ENCODE assay signal across 10 mouse cellular contexts in genomic region chr13:21852215-21852945, GRCm38 (mm10). TPM values are rescaled to one million over a fixed set of nuclear protein-coding genes. Genes with fewer than 3 reads are reported as not detected.
DNase-seq lines count a peak whose midpoint lies in the region; ATAC-seq and TF ChIP-seq lines count a peak whose summit lies in the region.
"Had no signal": no experiment of that assay in that cellular context is flagged by ENCODE, and none has a peak within 500 bp of the region (broad histone marks: within the 10 kb centered on the region; RNA-seq: fewer than 3 reads in every experiment).

No protein-coding gene starts in this region.

- no peaks in the 10 kb centered on the region for H3K36me3 ChIP-seq in spleen, adult 2 months (ENCODE audit: control insufficient read depth, insufficient read depth, low read length)
- no peaks in the 10 kb centered on the region for H3K36me3 ChIP-seq in heart, embryonic 16.5 days (ENCODE audit: control insufficient read depth, insufficient read depth)
- no peaks in the 10 kb centered on the region for H3K36me3 ChIP-seq in splenic B cell, adult 2 months (ENCODE audit: control insufficient read depth, insufficient read depth, low read length, poor library complexity, severe bottlenecking)

- WGBS in spleen, adult 2 months, result 10% methylated on average over 3 of the region's 3 CpGs
- 28% methylated on average over 3 of the region's 3 CpGs for WGBS in heart, embryonic 16.5 days

- peak; percentile 82 for ATAC-seq in heart, embryonic 16.5 days (replicated peaks; ENCODE audit: extremely low read depth, insufficient read depth, low FRiP score)

- no peak overlapping the region for H3K4me3 ChIP-seq in spleen, adult 2 months (ENCODE audit: extremely low read depth, insufficient read depth, insufficient read length)
- H3K4me3 ChIP-seq in heart, embryonic 16.5 days (ENCODE audit: low read length), result no peak overlapping the region
- H3K4me3 ChIP-seq: myocyte had no signal

- TF ChIP-seq CTCF in spleen, adult 2 months (IDR thresholded peaks at IDR 0.05; ENCODE audit: extremely low read depth, insufficient read depth, insufficient read length, insufficient replicate concordance), result no peak

- DNase-seq in adrenal gland, postnatal 10 days, result peak; percentile 19
- no peak for DNase-seq in adrenal gland, postnatal 25 days
- peak in 1 of 2 experiments; percentile 22 for DNase-seq in spleen, adult 2 months (ENCODE audit: low read depth in 1 of 2, low spot score in 2 of 2)
- no peak for DNase-seq in spleen, postnatal 10 days (ENCODE audit: low spot score in 2 of 2)
- peak; percentile 57 for DNase-seq in splenic B cell, adult 2 months (ENCODE audit: low read depth, low spot score)
- DNase-seq in left cerebral cortex, adult 8-10 months (ENCODE audit: low spot score in 2 of 2), result no peak
- DNase-seq in right cerebral cortex, postnatal 4 days, result no peak

- H3K27ac ChIP-seq in spleen, adult 2 months (ENCODE audit: insufficient read depth, low read length), result peak overlapping the region; percentile 42
- H3K27ac ChIP-seq in heart, embryonic 16.5 days (ENCODE audit: low read length), result peak overlapping the region; percentile 87
- H3K27ac ChIP-seq: liver, embryonic 14.5 days had no signal

- H3K4me1 ChIP-seq in spleen, adult 2 months (ENCODE audit: control insufficient read depth, insufficient read depth, insufficient read length), result peaks cover 4% of the 10 kb centered on the region
- H3K4me1 ChIP-seq in heart, embryonic 16.5 days (ENCODE audit: control insufficient read depth, insufficient read depth, low read length), result peaks cover 9% of the 10 kb centered on the region

- H3K9ac ChIP-seq in heart, embryonic 16.5 days (ENCODE audit: low read length), result no peak overlapping the region
- H3K9ac ChIP-seq: liver, embryonic 14.5 days had no signal

- TF ChIP-seq POLR2A in spleen, adult 2 months (IDR thresholded peaks at IDR 0.05; ENCODE audit: low read depth, low read length), result no peak

- H3K4me2 ChIP-seq in heart, embryonic 16.5 days (ENCODE audit: low read depth, low read length), result peak overlapping the region; percentile 19; the same call in 1 of the 2 replicates

- H3K27me3 ChIP-seq in spleen, adult 2 months (ENCODE audit: control insufficient read depth, insufficient read depth, low read length), result no peaks in the 10 kb centered on the region
- H3K27me3 ChIP-seq in heart, embryonic 16.5 days (ENCODE audit: control insufficient read depth, insufficient read depth, low read length), result no peaks in the 10 kb centered on the region
- no peaks in the 10 kb centered on the region for H3K27me3 ChIP-seq in splenic B cell, adult 2 months (ENCODE audit: control insufficient read depth, insufficient read depth, low read length, poor library complexity, severe bottlenecking)

- no peaks in the 10 kb centered on the region for H3K9me3 ChIP-seq in heart, embryonic 16.5 days (replicated peaks; ENCODE audit: control insufficient read depth, low read length)

RNA-seq across cellular contexts. Expression of gene Hist1h2br, which starts 18.8 kb away (rescaled TPM):
- 100 to 1,000 TPM; 207 to 269 TPM for total RNA-seq in adrenal gland, postnatal 10 days (2021)
- total RNA-seq in adrenal gland, postnatal 25 days (2021), result 39.7 and 86.5 TPM in 2 replicates
- 28.5 and 55.0 TPM in 2 replicates for polyA plus RNA-seq in spleen, adult 2 months (2012; rRNA removed)
- polyA plus RNA-seq in heart, embryonic 16.5 days (2015; fragmentation: Nextera tagmentation; extraction: Ambion mirVana), result 9.6 and 10.5 TPM in 2 replicates
- 10 to 100 TPM; 26.6 to 43.8 (median 31.6) TPM for total RNA-seq in left cerebral cortex, adult 8-10 months (2022)

RNA-seq across cellular contexts. Expression of gene Hist1h2ap, which starts 19.1 kb away (rescaled TPM):
- 100 to 1,000 TPM; 430 to 536 TPM for total RNA-seq in adrenal gland, postnatal 10 days (2021)
- total RNA-seq in adrenal gland, postnatal 25 days (2021), result 4.5 and 108 TPM in 2 replicates
- polyA plus RNA-seq in spleen, adult 2 months (2012; rRNA removed), result 366 and 1,278 TPM in 2 replicates
- 1,370 and 1,778 TPM in 2 replicates for polyA plus RNA-seq in heart, embryonic 16.5 days (2015; fragmentation: Nextera tagmentation; extraction: Ambion mirVana)
- 10 to 100 TPM in 2 of 4 experiments, 1 to 10 TPM in 1, not detected in 1; 7.5 to 39.9 (median 17.1) TPM for total RNA-seq in left cerebral cortex, adult 8-10 months (2022)

RNA-seq across cellular contexts. Expression of gene Hist1h4n, which starts 20.4 kb away (rescaled TPM):
- total RNA-seq in adrenal gland, postnatal 10 days (2021), result 100 to 1,000 TPM in 1 of 2 experiments, 10 to 100 TPM in 1; 81.5 to 146 TPM
- 43.4 and 51.9 TPM in 2 replicates for total RNA-seq in adrenal gland, postnatal 25 days (2021)
- polyA plus RNA-seq in spleen, adult 2 months (2012; rRNA removed), result 61.9 and 76.0 TPM in 2 replicates
- polyA plus RNA-seq in heart, embryonic 16.5 days (2015; fragmentation: Nextera tagmentation; extraction: Ambion mirVana), result 6.3 and 7.5 TPM in 2 replicates
- 10 to 100 TPM; 31.1 to 87.2 (median 44.3) TPM for total RNA-seq in left cerebral cortex, adult 8-10 months (2022)

RNA-seq across cellular contexts. Expression of gene Hist1h4m, which starts 40.8 kb away (rescaled TPM):
- total RNA-seq in adrenal gland, postnatal 10 days (2021), result 100 to 1,000 TPM; 590 to 593 TPM
- 279 and 356 TPM in 2 replicates for total RNA-seq in adrenal gland, postnatal 25 days (2021)
- not detected in 2 replicates for polyA plus RNA-seq in spleen, adult 2 months (2012; rRNA removed)
- polyA plus RNA-seq in heart, embryonic 16.5 days (2015; fragmentation: Nextera tagmentation; extraction: Ambion mirVana), result not detected in 2 replicates
- total RNA-seq in left cerebral cortex, adult 8-10 months (2022), result 100 to 1,000 TPM; 177 to 265 (median 220) TPM
- polyA plus RNA-seq: liver, embryonic 14.5 days; myocyte had no signal

RNA-seq across cellular contexts. Expression of gene Hist1h2ao, which starts 42.1 kb away (rescaled TPM):
- not detected for total RNA-seq in adrenal gland, postnatal 10 days (2021)
- 56.7 and 173 TPM in 2 replicates for total RNA-seq in adrenal gland, postnatal 25 days (2021)
- not detected in 2 replicates for polyA plus RNA-seq in spleen, adult 2 months (2012; rRNA removed)
- polyA plus RNA-seq in heart, embryonic 16.5 days (2015; fragmentation: Nextera tagmentation; extraction: Ambion mirVana), result not detected in 2 replicates
- total RNA-seq in left cerebral cortex, adult 8-10 months (2022), result 10 to 100 TPM in 3 of 4 experiments, not detected in 1; 14.7 to 30.0 (median 20.1) TPM
- polyA plus RNA-seq: myocyte had no signal

Comparison
In these comparisons a context has a peak if more than half of its experiments do, and no peak if none do; other contexts are left out.
1. DNase-seq: peak in adrenal gland, postnatal 10 days (single experiment) and splenic B cell, adult 2 months (single experiment); none in adrenal gland, postnatal 25 days (single experiment), spleen, postnatal 10 days (0 of 2), left cerebral cortex, adult 8-10 months (0 of 2) and right cerebral cortex, postnatal 4 days (single experiment).